Mouse (Mus musculus) hindbrain, postnatal 0 days (tissue): ENCODE measurements at regions not wholly inside any gene's neighbourhood (a gene's known extent, or its start where the extent isn't known, plus 50 kb on each side); places are given as distances from the start of the nearest gene placed in this dataset.

ENCODE experiments used
- ATAC-seq: fragments of 200-750 bp; cut with Nextera tagmentation; 2 replicates; pipeline ENCODE4 v1.8.0; 2017; ENCODE audit warnings: mild to moderate bottlenecking, moderate TSS enrichment, moderate library complexity
- DNase-seq: peaks from one replicate; pipeline ENCODE4 v3.0.0-alpha.2; 2015; ENCODE audit warnings: low spot score
- H3K27ac ChIP-seq: fragments of 300-500 bp; sonication (generic); 2 replicates; pipeline ENCODE4 v1.5.1; 2014; ENCODE audit warnings: mild to moderate bottlenecking
- H3K27me3 ChIP-seq: fragments of 300-500 bp; sonication (generic); 2 replicates; pipeline ENCODE4 v1.6.1; 2014; ENCODE audit warnings: low read length, mixed read lengths; ENCODE audit not compliant: insufficient read depth
- H3K36me3 ChIP-seq: fragments of 300-500 bp; sonication (generic); 2 replicates; pipeline ENCODE4 v1.6.1; 2014; ENCODE audit warnings: low read length, mixed read lengths; ENCODE audit not compliant: insufficient read depth
- H3K4me1 ChIP-seq: fragments of 300-500 bp; sonication (generic); 2 replicates; pipeline ENCODE4 v1.6.1; 2014; ENCODE audit warnings: antibody characterized with exemption, low read length, mixed read lengths; ENCODE audit not compliant: insufficient read depth
- H3K4me2 ChIP-seq: fragments of 300-500 bp; sonication (generic); 2 replicates; pipeline ENCODE4 v1.6.1; 2014; ENCODE audit warnings: low read depth, mild to moderate bottlenecking, low read length, moderate library complexity, mixed read lengths
- H3K4me3 ChIP-seq: fragments of 300-500 bp; sonication (generic); 2 replicates; pipeline ENCODE4 v1.5.1; 2014; ENCODE audit warnings: low read length
- H3K9ac ChIP-seq: fragments of 300-500 bp; sonication (generic); replicated peaks from 2 replicates; pipeline ENCODE4 v1.6.1; 2014; ENCODE audit warnings: mild to moderate bottlenecking, low read length, moderate library complexity, mixed read lengths
- H3K9me3 ChIP-seq: fragments of 300-500 bp; sonication (generic); 2 replicates; pipeline ENCODE4 v1.6.1; 2016; ENCODE audit warnings: low read length, mixed read lengths
- CTCF ChIP-seq: IDR thresholded peaks from 2 replicates; pipeline ENCODE4 v1.5.1; 2016; ENCODE audit warnings: antibody characterized with exemption, control low read depth, low read depth
- WGBS: fragments of 180-500 bp; shearing (Covaris S2); extraction: QIAGEN DNeasy Blood & Tissue Kit; methylation state at CpG from one replicate; pipeline ENCODE4 v1.1.7; 2014; 5-methylcytosine and 5-hydroxymethylcytosine counted together

- H3K4me2 ChIP-seq, result no peak overlapping the region
- ATAC-seq (no peak), DNase-seq (no peak)
- no peaks in the 10 kb centered on the region for H3K27me3 ChIP-seq
- no peaks in the 10 kb centered on the region for H3K4me1 ChIP-seq
- TF ChIP-seq CTCF, result no peak
- H3K36me3 ChIP-seq, result no peaks in the 10 kb centered on the region
- no peak overlapping the region for H3K9ac ChIP-seq
- H3K27ac ChIP-seq, result no peak overlapping the region
- no peaks in the 10 kb centered on the region for H3K9me3 ChIP-seq
- H3K4me3 ChIP-seq, result no peak overlapping the region
- WGBS, result 43% methylated on average over 8 of the region's 8 CpGs
Measured at GRCm38 (mm10) chr9:94410546-94410945, 127.3 kb downstream of the 1190002N15Rik start.

GRCm38 (mm10) chr9:94410042-94410441, 127.8 kb downstream of the 1190002N15Rik start:
- 19% methylated on average over 3 of the region's 3 CpGs for WGBS
- DNase-seq (peak; percentile 76), ATAC-seq (peak; percentile 92)

GRCm38 (mm10) chr9:94408635-94409323, 129.1 kb downstream of the 1190002N15Rik start:
- Histone ChIP-seq H3K4me2 (no peak overlapping the region), H3K27me3 (no peaks in the 10 kb centered on the region), H3K4me3 (no peak overlapping the region), H3K27ac (no peak overlapping the region), H3K4me1 (no peaks in the 10 kb centered on the region), H3K36me3 (no peaks in the 10 kb centered on the region), H3K9me3 (no peaks in the 10 kb centered on the region), H3K9ac (no peak overlapping the region)
- WGBS, result 51% methylated on average over 7 of the region's 7 CpGs
- TF ChIP-seq CTCF, result no peak
- DNase-seq (no peak), ATAC-seq (no peak; the same call in 1 of the 2 replicates)

More at GRCm38 (mm10) chr9:94410042-94410441, 127.8 kb downstream of the 1190002N15Rik start:
- Histone ChIP-seq H3K4me1 (no peaks in the 10 kb centered on the region), H3K36me3 (no peaks in the 10 kb centered on the region), H3K9ac (no peak overlapping the region), H3K27ac (no peak overlapping the region), H3K27me3 (no peaks in the 10 kb centered on the region), H3K4me3 (no peak overlapping the region), H3K9me3 (no peaks in the 10 kb centered on the region), H3K4me2 (no peak overlapping the region)
- TF ChIP-seq CTCF, result 0 out of 2 replicates have a peak, but pooled peaks have one; percentile 9

GRCm38 (mm10) chr9:94407671-94408070, 130.2 kb downstream of the 1190002N15Rik start:
- no peak for DNase-seq
- H3K9ac ChIP-seq, result no peak overlapping the region

GRCm38 (mm10) chr9:94404551-94404950, 133.3 kb downstream of the 1190002N15Rik start:
- WGBS, result 60% methylated on average over 6 of the region's 6 CpGs
- H3K27me3 ChIP-seq, result no peaks in the 10 kb centered on the region

More at GRCm38 (mm10) chr9:94407671-94408070, 130.2 kb downstream of the 1190002N15Rik start:
- Histone ChIP-seq H3K27ac (no peak overlapping the region), H3K9me3 (no peaks in the 10 kb centered on the region), H3K4me3 (no peak overlapping the region), H3K27me3 (no peaks in the 10 kb centered on the region), H3K4me2 (no peak overlapping the region), H3K4me1 (no peaks in the 10 kb centered on the region), H3K36me3 (no peaks in the 10 kb centered on the region)
- WGBS, result 86% methylated on average over 10 of the region's 10 CpGs
- ATAC-seq, result no peak
- TF ChIP-seq CTCF, result no peak

GRCm38 (mm10) chr9:94400596-94400995, 137.3 kb downstream of the 1190002N15Rik start:
- no peak for DNase-seq
- H3K27ac ChIP-seq, result no peak overlapping the region
- WGBS, result 78% methylated on average over 1 of the region's 1 CpGs
- H3K36me3 ChIP-seq, result no peaks in the 10 kb centered on the region
- no peak overlapping the region for H3K4me2 ChIP-seq
- H3K9ac ChIP-seq, result no peak overlapping the region
- no peaks in the 10 kb centered on the region for H3K9me3 ChIP-seq
- no peak for ATAC-seq
- no peak for TF ChIP-seq CTCF
- no peak overlapping the region for H3K4me3 ChIP-seq
- H3K27me3 ChIP-seq, result no peaks in the 10 kb centered on the region
- no peaks in the 10 kb centered on the region for H3K4me1 ChIP-seq

More at GRCm38 (mm10) chr9:94404551-94404950, 133.3 kb downstream of the 1190002N15Rik start:
- no peak overlapping the region for H3K9ac ChIP-seq
- H3K36me3 ChIP-seq, result no peaks in the 10 kb centered on the region
- no peak overlapping the region for H3K4me2 ChIP-seq
- no peak overlapping the region for H3K4me3 ChIP-seq
- no peak for TF ChIP-seq CTCF
- DNase-seq, result no peak
- H3K4me1 ChIP-seq, result no peaks in the 10 kb centered on the region
- H3K9me3 ChIP-seq, result no peaks in the 10 kb centered on the region
- ATAC-seq, result no peak
- H3K27ac ChIP-seq, result no peak overlapping the region

- ATAC-seq (peak; percentile 84), DNase-seq (peak; percentile 59)
- H3K9ac ChIP-seq, result no peak overlapping the region
- H3K4me1 ChIP-seq, result no peaks in the 10 kb centered on the region
- H3K36me3 ChIP-seq, result no peaks in the 10 kb centered on the region
- no peak overlapping the region for H3K4me3 ChIP-seq
- peak overlapping the region; percentile 41; the same call in 1 of the 2 replicates for H3K27ac ChIP-seq
- TF ChIP-seq CTCF, result no peak
- 37% methylated on average over 5 of the region's 5 CpGs for WGBS
- no peak overlapping the region for H3K4me2 ChIP-seq
- H3K9me3 ChIP-seq, result no peaks in the 10 kb centered on the region
- no peaks in the 10 kb centered on the region for H3K27me3 ChIP-seq
Measured at GRCm38 (mm10) chr9:94395215-94395614, 142.7 kb downstream of the 1190002N15Rik start.
